Mouse (Mus musculus): ENCODE measurements around the gene Cdh10. TPM values are rescaled to one million over a fixed set of nuclear protein-coding genes. Genes with fewer than 3 reads are reported as not detected.

Cdh10 gene
- polyA plus RNA-seq, 1 experiment from 2014 or later = 4.4 TPM

DNA sequence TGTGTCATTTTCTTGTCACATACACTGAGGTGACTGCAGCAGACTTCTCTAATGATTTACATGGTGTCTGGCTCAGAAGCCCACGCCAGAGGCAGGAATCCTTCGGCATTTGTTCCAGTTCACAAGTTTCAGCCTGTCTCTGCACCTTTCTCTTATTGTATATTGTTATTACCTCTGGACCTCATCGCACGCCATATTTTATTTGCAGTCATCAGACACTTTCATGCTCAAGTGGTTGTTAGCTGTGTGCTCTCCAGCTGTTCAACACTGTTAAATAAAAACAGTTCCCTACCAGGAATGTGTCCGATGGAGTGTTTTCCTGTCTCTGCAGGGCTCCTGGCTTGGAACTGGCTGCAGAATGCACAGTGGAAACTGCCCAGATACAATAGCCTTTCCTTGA lies 26.1 kb downstream of the Cdh10 start:
- ATAC-seq (ENCODE audit: low read depth) = no peak
- Histone ChIP-seq H3K4me3 (ENCODE audit: low read depth, low read length) (no peak overlapping the region), H3K4me2 (ENCODE audit: low read depth, low read length) (no peak overlapping the region)

DNA sequence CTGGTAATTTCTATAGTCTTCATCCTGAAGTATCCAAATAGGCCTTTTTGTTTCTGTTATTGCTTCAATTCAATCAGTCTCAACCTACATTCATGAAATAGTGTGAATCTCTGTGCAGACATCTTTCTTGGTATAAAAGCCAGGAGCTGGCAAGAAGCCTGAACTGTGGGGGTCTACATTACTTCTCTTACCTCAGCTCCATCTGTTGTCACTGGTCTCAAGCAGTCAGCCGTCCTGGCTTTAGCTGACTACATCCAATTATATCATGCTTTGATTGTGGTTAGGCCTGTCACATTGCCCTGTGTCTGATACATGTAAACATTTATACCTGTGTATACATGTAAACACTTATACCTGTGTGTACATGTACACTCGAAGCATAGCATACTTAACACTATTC lies 31.8 kb downstream of the Cdh10 start:
- H3K4me2 ChIP-seq (ENCODE audit: low read depth, low read length) = no peak overlapping the region
- H3K36me3 ChIP-seq (ENCODE audit: control insufficient read depth, insufficient read depth, low read length) = no peaks in the 10 kb centered on the region
- no peaks in the 10 kb centered on the region for H3K9me3 ChIP-seq (ENCODE audit: control insufficient read depth, low read length)
- no peak overlapping the region for H3K27ac ChIP-seq (replicated peaks; ENCODE audit: low read depth, low read length)
- DNase-seq (ENCODE audit: low spot score) (no peak), ATAC-seq (ENCODE audit: low read depth) (no peak)
- H3K27me3 ChIP-seq (replicated peaks; ENCODE audit: control insufficient read depth, insufficient read depth, low read length) = no peaks in the 10 kb centered on the region
- H3K4me3 ChIP-seq (ENCODE audit: low read depth, low read length) = no peak overlapping the region
- WGBS = 73% methylated on average over 2 of the region's 2 CpGs
- H3K4me1 ChIP-seq (ENCODE audit: control insufficient read depth, insufficient read depth, low read length) = no peaks in the 10 kb centered on the region
- H3K9ac ChIP-seq (ENCODE audit: low read depth, low read length) = no peak overlapping the region

More for the DNA sequence above, 26.1 kb downstream of the Cdh10 start:
- no peak for DNase-seq (ENCODE audit: low spot score)
- Histone ChIP-seq H3K36me3 (ENCODE audit: control insufficient read depth, insufficient read depth, low read length) (no peaks in the 10 kb centered on the region), H3K9me3 (ENCODE audit: control insufficient read depth, low read length) (no peaks in the 10 kb centered on the region), H3K27ac (replicated peaks; ENCODE audit: low read depth, low read length) (no peak overlapping the region), H3K9ac (ENCODE audit: low read depth, low read length) (no peak overlapping the region), H3K4me1 (ENCODE audit: control insufficient read depth, insufficient read depth, low read length) (no peaks in the 10 kb centered on the region), H3K27me3 (replicated peaks; ENCODE audit: control insufficient read depth, insufficient read depth, low read length) (no peaks in the 10 kb centered on the region)
- WGBS = 47% methylated on average over 5 of the region's 5 CpGs

DNA sequence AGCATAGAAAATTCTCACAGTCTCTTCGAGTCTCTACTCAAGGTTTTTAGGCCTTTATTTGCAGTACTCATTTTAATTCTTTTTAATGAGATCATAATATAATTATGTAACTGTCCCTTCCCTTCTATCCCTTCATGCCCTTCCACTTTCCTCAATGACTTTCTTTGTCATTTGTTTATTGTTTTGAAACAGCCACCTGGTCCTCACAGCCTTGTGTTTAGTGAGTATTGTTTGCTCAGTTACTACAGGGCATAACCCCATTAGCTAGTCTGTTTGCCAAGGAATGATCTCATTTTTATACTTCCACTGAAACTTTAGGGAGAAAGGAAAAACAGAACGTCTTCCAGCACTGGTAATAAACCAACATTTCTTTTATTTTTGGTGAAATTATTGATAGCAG lies 39.4 kb downstream of the Cdh10 start:
- H3K4me3 ChIP-seq (ENCODE audit: low read depth, low read length) = no peak overlapping the region
- no peak overlapping the region for H3K27ac ChIP-seq (replicated peaks; ENCODE audit: low read depth, low read length)
- ATAC-seq (ENCODE audit: low read depth) = no peak
- no peaks in the 10 kb centered on the region for H3K9me3 ChIP-seq (ENCODE audit: control insufficient read depth, low read length)
- no peak overlapping the region for H3K4me2 ChIP-seq (ENCODE audit: low read depth, low read length)
- no peak overlapping the region for H3K9ac ChIP-seq (ENCODE audit: low read depth, low read length)
- WGBS = 54% methylated on average over 2 of the region's 2 CpGs
- no peaks in the 10 kb centered on the region for H3K4me1 ChIP-seq (ENCODE audit: control insufficient read depth, insufficient read depth, low read length)
- no peaks in the 10 kb centered on the region for H3K27me3 ChIP-seq (replicated peaks; ENCODE audit: control insufficient read depth, insufficient read depth, low read length)
- no peaks in the 10 kb centered on the region for H3K36me3 ChIP-seq (ENCODE audit: control insufficient read depth, insufficient read depth, low read length)
- DNase-seq (ENCODE audit: low spot score) = no peak

DNA sequence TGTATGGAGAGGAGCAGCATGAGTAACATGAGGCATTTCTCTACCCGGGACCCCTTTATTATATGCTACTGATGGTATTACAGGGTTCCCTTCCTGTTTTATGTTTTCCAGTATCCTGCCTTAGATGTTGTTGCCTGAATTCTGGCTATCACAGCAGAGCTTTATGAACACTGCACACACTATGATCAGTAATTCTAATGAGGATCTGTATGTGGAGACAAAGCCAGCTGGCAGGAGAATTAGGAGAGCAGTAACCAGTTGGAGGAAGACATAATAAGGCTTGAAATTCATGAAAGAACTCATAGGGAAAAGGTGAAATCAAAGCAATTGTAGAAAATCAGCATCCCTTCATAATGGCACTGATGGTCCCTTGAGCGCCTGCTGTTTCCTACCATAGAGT lies 51.1 kb downstream of the Cdh10 start:
- H3K4me3 ChIP-seq (ENCODE audit: low read depth, low read length) = no peak overlapping the region
- no peak overlapping the region for H3K27ac ChIP-seq (replicated peaks; ENCODE audit: low read depth, low read length)
- H3K36me3 ChIP-seq (ENCODE audit: control insufficient read depth, insufficient read depth, low read length) = no peaks in the 10 kb centered on the region
- H3K9ac ChIP-seq (ENCODE audit: low read depth, low read length) = no peak overlapping the region
- DNase-seq (ENCODE audit: low spot score) = no peak
- 86% methylated on average over 2 of the region's 2 CpGs for WGBS
- H3K27me3 ChIP-seq (replicated peaks; ENCODE audit: control insufficient read depth, insufficient read depth, low read length) = no peaks in the 10 kb centered on the region
- H3K9me3 ChIP-seq (ENCODE audit: control insufficient read depth, low read length) = no peaks in the 10 kb centered on the region
- H3K4me2 ChIP-seq (ENCODE audit: low read depth, low read length) = no peak overlapping the region
- H3K4me1 ChIP-seq (ENCODE audit: control insufficient read depth, insufficient read depth, low read length) = no peaks in the 10 kb centered on the region
- ATAC-seq (ENCODE audit: low read depth) = no peak

DNA sequence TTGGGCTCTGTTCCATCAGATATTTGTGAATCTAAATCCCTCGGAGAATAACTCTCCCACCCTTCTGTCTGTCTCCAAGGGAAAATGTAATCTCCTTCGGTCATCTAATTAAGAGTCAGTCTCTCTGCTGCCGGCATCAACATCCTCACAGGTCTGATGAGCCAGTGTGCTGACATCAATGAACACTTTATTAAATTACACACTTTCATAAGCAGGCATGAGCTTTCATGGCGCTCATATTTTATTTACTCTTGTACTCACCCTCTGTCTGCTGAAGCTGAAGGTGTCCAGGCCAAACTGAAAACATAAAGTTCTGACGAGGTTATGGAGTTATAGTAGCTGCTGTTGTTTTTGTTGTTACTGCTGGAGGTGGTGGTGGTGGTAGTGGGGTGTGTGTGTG lies 62.7 kb downstream of the Cdh10 start:
- Histone ChIP-seq H3K36me3 (ENCODE audit: control insufficient read depth, insufficient read depth, low read length) (no peaks in the 10 kb centered on the region), H3K27ac (replicated peaks; ENCODE audit: low read depth, low read length) (no peak overlapping the region), H3K4me3 (ENCODE audit: low read depth, low read length) (no peak overlapping the region), H3K9me3 (ENCODE audit: control insufficient read depth, low read length) (no peaks in the 10 kb centered on the region), H3K27me3 (replicated peaks; ENCODE audit: control insufficient read depth, insufficient read depth, low read length) (no peaks in the 10 kb centered on the region), H3K9ac (ENCODE audit: low read depth, low read length) (no peak overlapping the region), H3K4me2 (ENCODE audit: low read depth, low read length) (no peak overlapping the region), H3K4me1 (ENCODE audit: control insufficient read depth, insufficient read depth, low read length) (no peaks in the 10 kb centered on the region)
- DNase-seq (ENCODE audit: low spot score) = no peak
- no peak for ATAC-seq (ENCODE audit: low read depth)
- 70% methylated on average over 5 of the region's 5 CpGs for WGBS

DNA sequence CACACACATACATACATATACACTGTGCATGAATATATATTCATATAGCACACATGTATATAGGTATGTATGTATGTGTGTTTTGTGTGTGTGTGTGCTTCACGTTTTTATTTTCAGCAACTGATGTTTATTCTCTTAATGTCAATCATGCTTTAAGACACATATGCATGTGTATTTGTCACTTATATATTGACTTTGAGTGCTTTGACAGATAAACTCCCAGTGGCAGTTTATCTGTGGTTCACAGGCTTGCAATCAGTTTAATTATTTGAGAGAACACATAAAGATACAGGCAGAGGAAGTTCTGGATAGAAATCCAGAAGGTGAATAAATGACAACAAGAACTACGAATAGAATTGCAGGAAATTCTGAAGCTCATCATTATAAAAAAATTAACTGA lies 67.9 kb downstream of the Cdh10 start:
- H3K4me2 ChIP-seq (ENCODE audit: low read depth, low read length) = no peak overlapping the region
- H3K27me3 ChIP-seq (replicated peaks; ENCODE audit: control insufficient read depth, insufficient read depth, low read length) = no peaks in the 10 kb centered on the region
- no peak overlapping the region for H3K27ac ChIP-seq (replicated peaks; ENCODE audit: low read depth, low read length)
- no peak overlapping the region for H3K4me3 ChIP-seq (ENCODE audit: low read depth, low read length)
- H3K9ac ChIP-seq (ENCODE audit: low read depth, low read length) = no peak overlapping the region
- H3K4me1 ChIP-seq (ENCODE audit: control insufficient read depth, insufficient read depth, low read length) = no peaks in the 10 kb centered on the region
- no peaks in the 10 kb centered on the region for H3K9me3 ChIP-seq (ENCODE audit: control insufficient read depth, low read length)
- no peaks in the 10 kb centered on the region for H3K36me3 ChIP-seq (ENCODE audit: control insufficient read depth, insufficient read depth, low read length)
- DNase-seq (ENCODE audit: low spot score) (no peak), ATAC-seq (ENCODE audit: low read depth) (no peak)
- WGBS = 79% methylated on average over 2 of the region's 2 CpGs

DNA sequence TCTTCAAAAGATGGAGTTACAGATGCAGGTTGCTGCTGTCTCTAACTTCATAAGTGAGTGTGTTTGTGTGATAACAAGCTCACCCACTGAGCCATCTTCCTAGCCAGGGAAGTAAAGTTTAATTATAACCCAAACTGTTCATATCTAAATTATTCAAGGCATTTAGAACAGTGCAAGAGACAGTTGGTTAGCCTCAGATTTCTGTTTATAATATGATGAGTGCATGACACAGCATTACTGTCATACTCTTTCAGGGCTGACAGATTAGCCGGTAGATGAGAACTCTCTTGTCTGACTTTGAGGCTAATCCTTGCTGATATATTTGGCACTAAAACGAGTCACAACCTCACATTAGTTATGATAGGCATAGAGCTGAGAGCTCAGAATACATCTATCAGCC lies 70.2 kb downstream of the Cdh10 start:
- no peaks in the 10 kb centered on the region for H3K27me3 ChIP-seq (replicated peaks; ENCODE audit: control insufficient read depth, insufficient read depth, low read length)
- H3K27ac ChIP-seq (replicated peaks; ENCODE audit: low read depth, low read length) = no peak overlapping the region
- no peak for DNase-seq (ENCODE audit: low spot score)
- H3K4me3 ChIP-seq (ENCODE audit: low read depth, low read length) = no peak overlapping the region
- H3K36me3 ChIP-seq (ENCODE audit: control insufficient read depth, insufficient read depth, low read length) = no peaks in the 10 kb centered on the region
- H3K4me2 ChIP-seq (ENCODE audit: low read depth, low read length) = no peak overlapping the region
- 65% methylated on average over 2 of the region's 2 CpGs for WGBS
- no peak for ATAC-seq (ENCODE audit: low read depth)
- no peaks in the 10 kb centered on the region for H3K9me3 ChIP-seq (ENCODE audit: control insufficient read depth, low read length)
- H3K9ac ChIP-seq (ENCODE audit: low read depth, low read length) = no peak overlapping the region
- H3K4me1 ChIP-seq (ENCODE audit: control insufficient read depth, insufficient read depth, low read length) = no peaks in the 10 kb centered on the region

DNA sequence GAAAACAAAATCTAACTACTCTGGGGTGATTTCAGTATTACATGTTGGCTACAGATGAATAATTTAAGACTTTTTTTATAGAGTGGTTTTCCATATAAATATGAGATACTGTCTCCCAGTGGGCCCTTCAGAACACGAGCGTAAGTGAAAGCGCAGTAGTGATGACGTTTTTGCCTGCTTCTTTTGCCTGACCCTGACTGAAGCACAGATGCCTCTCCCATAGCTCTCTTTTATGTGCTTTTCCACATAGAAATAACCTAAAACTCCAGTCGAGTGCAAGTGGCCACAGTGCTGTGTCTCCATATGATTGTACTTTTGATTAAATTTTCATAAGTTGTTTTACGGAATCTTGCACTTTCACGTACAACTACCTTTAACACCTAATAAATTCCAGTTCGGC lies 71.6 kb downstream of the Cdh10 start:
- no peak for DNase-seq (ENCODE audit: low spot score)
- Histone ChIP-seq H3K4me2 (ENCODE audit: low read depth, low read length) (no peak overlapping the region), H3K9ac (ENCODE audit: low read depth, low read length) (no peak overlapping the region), H3K4me3 (ENCODE audit: low read depth, low read length) (no peak overlapping the region), H3K36me3 (ENCODE audit: control insufficient read depth, insufficient read depth, low read length) (no peaks in the 10 kb centered on the region), H3K9me3 (ENCODE audit: control insufficient read depth, low read length) (no peaks in the 10 kb centered on the region), H3K27me3 (replicated peaks; ENCODE audit: control insufficient read depth, insufficient read depth, low read length) (no peaks in the 10 kb centered on the region), H3K4me1 (ENCODE audit: control insufficient read depth, insufficient read depth, low read length) (no peaks in the 10 kb centered on the region), H3K27ac (replicated peaks; ENCODE audit: low read depth, low read length) (no peak overlapping the region)
- ATAC-seq (ENCODE audit: low read depth) = no peak
- WGBS = 87% methylated on average over 8 of the region's 8 CpGs

DNA sequence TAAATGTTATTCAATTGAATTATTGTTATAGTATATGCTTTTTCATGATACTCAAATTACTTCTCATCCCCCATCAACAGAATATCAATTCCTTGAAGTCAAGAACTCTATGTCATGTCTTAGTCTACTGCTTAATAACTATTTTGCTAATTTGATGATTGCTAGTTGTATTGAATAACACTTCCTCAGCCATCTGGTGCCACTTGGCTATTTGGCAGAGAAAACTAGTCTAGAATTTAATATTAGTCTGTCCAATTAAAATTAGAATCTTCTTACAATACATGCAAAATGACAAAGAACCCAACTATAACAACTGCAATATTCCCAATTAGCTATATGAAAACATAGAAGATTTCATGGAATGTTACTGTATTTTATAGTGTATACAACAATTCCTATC lies 82.0 kb downstream of the Cdh10 start:
- Histone ChIP-seq H3K4me2 (ENCODE audit: low read depth, low read length) (no peak overlapping the region), H3K36me3 (ENCODE audit: control insufficient read depth, insufficient read depth, low read length) (no peaks in the 10 kb centered on the region), H3K9me3 (ENCODE audit: control insufficient read depth, low read length) (no peaks in the 10 kb centered on the region), H3K27ac (replicated peaks; ENCODE audit: low read depth, low read length) (no peak overlapping the region), H3K9ac (ENCODE audit: low read depth, low read length) (no peak overlapping the region), H3K27me3 (replicated peaks; ENCODE audit: control insufficient read depth, insufficient read depth, low read length) (no peaks in the 10 kb centered on the region), H3K4me3 (ENCODE audit: low read depth, low read length) (no peak overlapping the region), H3K4me1 (ENCODE audit: control insufficient read depth, insufficient read depth, low read length) (no peaks in the 10 kb centered on the region)
- DNase-seq (ENCODE audit: low spot score) (no peak), ATAC-seq (ENCODE audit: low read depth) (no peak)

Measured in embryonic facial prominence, embryonic 14.5 days (tissue).